Mouse (Mus musculus) intestine, embryonic 15.5 days (tissue): ENCODE measurements around the gene Apba1. TPM values are rescaled to one million over a fixed set of nuclear protein-coding genes. Genes with fewer than 3 reads are reported as not detected.

Source experiments
- ATAC-seq: fragments of 200-750 bp; cut with Nextera tagmentation; 2 replicates; pipeline ENCODE4 v1.8.0; 2017; ENCODE audit warnings: moderate TSS enrichment, moderate library complexity
- H3K27ac ChIP-seq: fragments of 300-500 bp; sonication (generic); 2 replicates; pipeline ENCODE4 v1.5.1; 2015; ENCODE audit warnings: mild to moderate bottlenecking, inconsistent platforms
- H3K27me3 ChIP-seq: fragments of 300-500 bp; sonication (generic); replicated peaks from 2 replicates; pipeline ENCODE4 v1.6.1; 2015; ENCODE audit warnings: inconsistent platforms
- H3K36me3 ChIP-seq: fragments of 300-500 bp; sonication (generic); 2 replicates; pipeline ENCODE4 v1.6.1; 2015; ENCODE audit warnings: inconsistent platforms
- H3K4me1 ChIP-seq: fragments of 300-500 bp; sonication (generic); replicated peaks from 2 replicates; pipeline ENCODE4 v1.6.1; 2015; ENCODE audit warnings: inconsistent platforms
- H3K4me2 ChIP-seq: fragments of 300-500 bp; sonication (generic); replicated peaks from 2 replicates; pipeline ENCODE4 v1.6.1; 2015; ENCODE audit warnings: mild to moderate bottlenecking, inconsistent platforms
- H3K4me3 ChIP-seq: fragments of 300-500 bp; sonication (generic); replicated peaks from 2 replicates; pipeline ENCODE4 v1.5.1; 2015; ENCODE audit warnings: inconsistent platforms
- H3K9ac ChIP-seq: fragments of 300-500 bp; sonication (generic); 2 replicates; pipeline ENCODE4 v1.6.1; 2015; ENCODE audit warnings: inconsistent platforms
- H3K9me3 ChIP-seq: fragments of 300-500 bp; sonication (generic); 2 replicates; pipeline ENCODE4 v1.6.1; 2016; ENCODE audit warnings: inconsistent platforms
- WGBS: fragments of 180-500 bp; shearing (Covaris S2); methylation state at CpG from one replicate; pipeline ENCODE4 v1.1.7; 2015; 5-methylcytosine and 5-hydroxymethylcytosine counted together
- polyA plus RNA-seq: library from polyadenylated mRNA; unstranded; fragments of >200 nt; fragmentation: Nextera tagmentation; extraction: Ambion mirVana; gene quantifications from 2 replicates; pipeline ENCODE4 v1.2.1, GENCODE M21; 2015

Apba1 gene
- polyA plus RNA-seq, 1 experiment from 2014 or later = 0.73 TPM

- H3K9me3 ChIP-seq = no peaks in the 10 kb centered on the region
- no peaks in the 10 kb centered on the region for H3K4me1 ChIP-seq
- no peaks in the 10 kb centered on the region for H3K36me3 ChIP-seq
- H3K27ac ChIP-seq = no peak overlapping the region
- no peak overlapping the region for H3K9ac ChIP-seq
- H3K4me3 ChIP-seq = no peak overlapping the region
- no peaks in the 10 kb centered on the region for H3K27me3 ChIP-seq
- WGBS = 28% methylated on average over 13 of the region's 13 CpGs
- no peak for ATAC-seq
- no peak overlapping the region for H3K4me2 ChIP-seq
Observed at GRCm38 (mm10) chr19:23860151-23860820, 101.6 kb downstream of the Apba1 start.

GRCm38 (mm10) chr19:23862736-23863135 is 104.0 kb downstream of the Apba1 start:
- no peak overlapping the region for H3K4me2 ChIP-seq
- no peak overlapping the region for H3K9ac ChIP-seq
- no peaks in the 10 kb centered on the region for H3K27me3 ChIP-seq
- H3K36me3 ChIP-seq = no peaks in the 10 kb centered on the region
- H3K4me1 ChIP-seq = no peaks in the 10 kb centered on the region
- no peaks in the 10 kb centered on the region for H3K9me3 ChIP-seq
- no peak overlapping the region for H3K27ac ChIP-seq
- no peak for ATAC-seq
- WGBS = 37% methylated on average over 4 of the region's 4 CpGs
- no peak overlapping the region for H3K4me3 ChIP-seq

DNA sequence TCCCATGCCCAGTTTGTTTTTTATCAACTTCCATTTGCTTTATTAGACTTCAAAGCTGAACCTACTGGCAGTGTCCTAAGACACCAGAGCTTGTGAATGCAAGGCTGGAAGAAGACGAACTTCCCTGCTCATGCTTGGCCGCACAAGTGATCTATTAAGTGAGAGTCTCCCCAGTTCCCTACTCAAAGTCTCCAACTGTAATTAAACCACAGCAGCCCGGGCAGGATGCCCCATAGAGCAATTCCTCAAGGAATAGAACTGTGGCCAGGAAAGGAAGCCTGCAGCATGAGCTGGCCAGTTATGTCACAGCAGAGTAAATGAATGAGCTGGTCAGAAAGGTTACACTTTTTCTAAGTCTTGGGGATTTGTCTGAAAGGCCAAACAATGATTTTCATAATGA is 105.3 kb downstream of the Apba1 start:
- H3K4me2 ChIP-seq = no peak overlapping the region
- ATAC-seq = no peak
- H3K27ac ChIP-seq = no peak overlapping the region
- H3K36me3 ChIP-seq = no peaks in the 10 kb centered on the region
- H3K9ac ChIP-seq = no peak overlapping the region
- no peaks in the 10 kb centered on the region for H3K9me3 ChIP-seq
- no peak overlapping the region for H3K4me3 ChIP-seq
- H3K27me3 ChIP-seq = no peaks in the 10 kb centered on the region
- WGBS = 50% methylated on average over 3 of the region's 3 CpGs
- no peaks in the 10 kb centered on the region for H3K4me1 ChIP-seq

GRCm38 (mm10) chr19:23866045-23866444 is 107.4 kb downstream of the Apba1 start:
- no peak overlapping the region for H3K9ac ChIP-seq
- H3K4me2 ChIP-seq = no peak overlapping the region
- no peaks in the 10 kb centered on the region for H3K4me1 ChIP-seq
- no peak for ATAC-seq
- H3K9me3 ChIP-seq = no peaks in the 10 kb centered on the region
- H3K4me3 ChIP-seq = no peak overlapping the region
- WGBS = 90% methylated on average over 9 of the region's 9 CpGs
- no peak overlapping the region for H3K27ac ChIP-seq
- no peaks in the 10 kb centered on the region for H3K36me3 ChIP-seq
- no peaks in the 10 kb centered on the region for H3K27me3 ChIP-seq

DNA sequence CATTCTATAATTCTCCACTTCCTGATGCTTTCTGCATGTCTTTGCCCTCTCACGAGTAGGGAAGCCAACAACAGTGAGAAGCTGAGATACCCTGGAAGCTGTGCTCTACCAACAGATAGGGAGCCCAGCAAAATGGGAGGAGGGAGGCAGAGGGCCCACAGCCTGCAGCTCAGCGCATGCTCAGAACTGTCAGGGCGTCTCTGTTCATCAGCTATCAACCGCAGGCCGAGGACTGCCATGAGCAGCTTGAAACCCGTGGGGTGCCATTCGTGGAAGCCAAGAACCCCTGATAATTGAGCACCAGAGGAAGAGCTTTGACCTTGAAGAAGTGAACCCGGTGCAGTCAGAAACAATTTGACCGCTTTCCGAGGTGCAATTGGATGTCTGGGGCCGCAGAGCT is 108.4 kb downstream of the Apba1 start:
- no peak overlapping the region for H3K4me3 ChIP-seq
- H3K27me3 ChIP-seq = no peaks in the 10 kb centered on the region
- no peaks in the 10 kb centered on the region for H3K36me3 ChIP-seq
- no peak overlapping the region for H3K4me2 ChIP-seq
- no peaks in the 10 kb centered on the region for H3K9me3 ChIP-seq
- 79% methylated on average over 11 of the region's 11 CpGs for WGBS
- no peaks in the 10 kb centered on the region for H3K4me1 ChIP-seq
- ATAC-seq = no peak
- no peak overlapping the region for H3K27ac ChIP-seq
- H3K9ac ChIP-seq = no peak overlapping the region

- WGBS = 83% methylated on average over 7 of the region's 7 CpGs
- no peak overlapping the region for H3K4me3 ChIP-seq
- H3K4me2 ChIP-seq = no peak overlapping the region
- ATAC-seq = no peak
- H3K27ac ChIP-seq = no peak overlapping the region
- H3K4me1 ChIP-seq = no peaks in the 10 kb centered on the region
- no peaks in the 10 kb centered on the region for H3K27me3 ChIP-seq
- no peak overlapping the region for H3K9ac ChIP-seq
- no peaks in the 10 kb centered on the region for H3K9me3 ChIP-seq
- no peaks in the 10 kb centered on the region for H3K36me3 ChIP-seq
Observed at GRCm38 (mm10) chr19:23867589-23867988, 108.9 kb downstream of the Apba1 start.

- H3K36me3 ChIP-seq = no peaks in the 10 kb centered on the region
- no peak overlapping the region for H3K9ac ChIP-seq
- no peak overlapping the region for H3K4me2 ChIP-seq
- H3K27me3 ChIP-seq = no peaks in the 10 kb centered on the region
- H3K27ac ChIP-seq = no peak overlapping the region
- H3K4me3 ChIP-seq = no peak overlapping the region
- no peak for ATAC-seq
- 80% methylated on average over 6 of the region's 6 CpGs for WGBS
- H3K4me1 ChIP-seq = no peaks in the 10 kb centered on the region
- no peaks in the 10 kb centered on the region for H3K9me3 ChIP-seq
Observed at GRCm38 (mm10) chr19:23874502-23874901, 115.8 kb downstream of the Apba1 start.

- H3K4me1 ChIP-seq = no peaks in the 10 kb centered on the region
- 61% methylated on average over 5 of the region's 5 CpGs for WGBS
- no peak overlapping the region for H3K27ac ChIP-seq
- H3K9ac ChIP-seq = no peak overlapping the region
- no peak for ATAC-seq
- H3K4me3 ChIP-seq = no peak overlapping the region
- no peaks in the 10 kb centered on the region for H3K36me3 ChIP-seq
- H3K9me3 ChIP-seq = no peaks in the 10 kb centered on the region
- H3K4me2 ChIP-seq = no peak overlapping the region
- H3K27me3 ChIP-seq = no peaks in the 10 kb centered on the region
Observed at GRCm38 (mm10) chr19:23875819-23876218, 117.1 kb downstream of the Apba1 start.

- H3K4me1 ChIP-seq = no peaks in the 10 kb centered on the region
- H3K36me3 ChIP-seq = no peaks in the 10 kb centered on the region
- no peak overlapping the region for H3K4me2 ChIP-seq
- H3K27ac ChIP-seq = no peak overlapping the region
- no peak for ATAC-seq
- H3K4me3 ChIP-seq = no peak overlapping the region
- no peaks in the 10 kb centered on the region for H3K9me3 ChIP-seq
- no peaks in the 10 kb centered on the region for H3K27me3 ChIP-seq
- 66% methylated on average over 7 of the region's 7 CpGs for WGBS
- H3K9ac ChIP-seq = no peak overlapping the region
Observed at GRCm38 (mm10) chr19:23879862-23880261, 121.2 kb downstream of the Apba1 start.

GRCm38 (mm10) chr19:23886169-23886568 is 127.5 kb downstream of the Apba1 start:
- Histone ChIP-seq H3K36me3 (no peaks in the 10 kb centered on the region), H3K27me3 (no peaks in the 10 kb centered on the region), H3K4me1 (no peaks in the 10 kb centered on the region), H3K4me3 (no peak overlapping the region), H3K9me3 (no peaks in the 10 kb centered on the region), H3K4me2 (no peak overlapping the region), H3K27ac (no peak overlapping the region), H3K9ac (no peak overlapping the region)
- no peak for ATAC-seq
- WGBS = 84% methylated on average over 5 of the region's 5 CpGs

DNA sequence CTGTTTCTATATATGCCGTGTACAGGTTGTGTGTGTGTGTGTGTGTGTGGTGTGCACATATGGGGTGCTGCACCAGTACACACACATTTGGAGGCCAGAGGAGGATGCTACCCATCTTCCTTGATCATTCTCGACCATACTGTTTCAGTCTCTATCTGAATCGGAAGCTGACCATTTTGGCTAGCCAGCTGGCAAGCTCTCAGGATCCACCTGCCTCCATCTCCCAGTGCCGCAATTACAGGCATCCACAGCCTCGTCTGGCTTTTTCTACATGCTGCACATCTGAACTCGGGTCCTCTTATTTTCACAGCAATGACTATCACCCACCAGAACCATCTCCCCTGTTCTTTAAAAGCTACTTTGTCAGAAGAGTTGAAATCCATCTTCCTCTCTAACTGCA is 132.7 kb downstream of the Apba1 start:
- Histone ChIP-seq H3K4me3 (no peak overlapping the region), H3K27me3 (peaks cover 18% of the 10 kb centered on the region), H3K9ac (no peak overlapping the region), H3K4me1 (peaks cover 10% of the 10 kb centered on the region; the same call in 1 of the 2 replicates), H3K4me2 (no peak overlapping the region), H3K27ac (no peak overlapping the region), H3K9me3 (no peaks in the 10 kb centered on the region), H3K36me3 (no peaks in the 10 kb centered on the region)
- no peak for ATAC-seq
- WGBS = 91% methylated on average over 6 of the region's 6 CpGs

GRCm38 (mm10) chr19:23892633-23893032 is 133.9 kb downstream of the Apba1 start:
- H3K9ac ChIP-seq = peak overlapping the region; percentile 23
- peak overlapping the region; percentile 77 for H3K4me2 ChIP-seq
- H3K36me3 ChIP-seq = no peaks in the 10 kb centered on the region
- H3K27me3 ChIP-seq = peaks cover 18% of the 10 kb centered on the region
- peak overlapping the region; percentile 42 for H3K4me3 ChIP-seq
- no peak overlapping the region for H3K27ac ChIP-seq
- ATAC-seq = no peak; the same call in 1 of the 2 replicates
- 37% methylated on average over 36 of the region's 37 CpGs for WGBS
- no peaks in the 10 kb centered on the region for H3K9me3 ChIP-seq
- peaks cover 10% of the 10 kb centered on the region; the same call in 1 of the 2 replicates for H3K4me1 ChIP-seq
